Mouse (Mus musculus): Measurements from ENCODE around the gene Pnma1. TPM values are rescaled to one million over a fixed set of nuclear protein-coding genes. Genes with fewer than 3 reads are reported as not detected.

Pnma1 gene
- 1 to 10 TPM; 4.8 to 5.1 TPM for total RNA-seq (2021)
- long read RNA-seq, experiment 1, transcript Pnma1-201 (1 exons, 2,359 nt) = major isoform, 15 of 15 reads
- long read RNA-seq, experiment 1, partial matches to known transcripts = 0 of 15 reads
- long read RNA-seq, experiment 1, other reads (novel, unspliced or antisense) = 0 of 15 reads
- long read RNA-seq, experiment 2 = 0 reads

DNA sequence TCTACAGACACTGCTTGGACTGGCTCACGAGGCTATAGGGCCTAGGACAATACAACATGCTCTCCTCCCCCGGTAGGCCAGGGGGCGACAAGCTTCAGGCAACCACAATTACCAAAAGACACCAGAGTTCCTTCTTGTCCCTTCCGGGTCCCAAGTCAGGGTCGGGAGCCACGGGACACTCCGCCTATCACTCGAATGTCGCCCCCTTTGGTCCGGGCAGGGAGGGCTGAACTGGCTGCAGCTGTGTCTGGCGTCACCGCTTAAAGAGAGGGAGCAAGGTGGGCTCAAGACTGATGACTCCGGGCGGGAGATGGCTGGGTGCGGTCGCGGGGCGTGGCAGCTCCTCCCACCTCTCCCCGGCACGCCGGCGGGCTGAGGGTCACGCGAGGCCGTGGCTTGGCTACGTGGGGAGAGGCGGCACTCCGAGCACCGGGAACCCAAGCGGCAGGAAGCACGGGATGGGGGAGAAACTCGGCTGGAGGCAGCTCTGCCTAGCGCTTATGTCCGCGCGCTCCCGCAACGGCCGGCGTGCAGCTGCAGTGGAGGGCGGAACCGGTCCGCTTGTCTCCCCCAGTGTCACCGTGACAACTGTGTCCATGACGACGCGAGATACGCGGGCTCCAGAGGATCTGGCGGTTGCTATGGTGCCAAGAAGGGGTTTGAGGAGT, at the start of gene Pnma1:
Gene Pnma1 (minus strand): TSS at position 536 of the 668 bp plus-strand sequence.
- intact Hi-C loops (cut with DNase I) = no loop called here
- peak within 1 kb of the TSS; percentile 63 for H3K27ac ChIP-seq
- peak; percentile 79 to 83 for DNase-seq (ENCODE audit: extremely low spot score in 1 of 2, low spot score in 2 of 2)
- TF ChIP-seq CTCF (IDR thresholded peaks at IDR 0.05) = peak; percentile 50
- peak within 1 kb of the TSS; percentile 73 for H3K4me3 ChIP-seq

DNA sequence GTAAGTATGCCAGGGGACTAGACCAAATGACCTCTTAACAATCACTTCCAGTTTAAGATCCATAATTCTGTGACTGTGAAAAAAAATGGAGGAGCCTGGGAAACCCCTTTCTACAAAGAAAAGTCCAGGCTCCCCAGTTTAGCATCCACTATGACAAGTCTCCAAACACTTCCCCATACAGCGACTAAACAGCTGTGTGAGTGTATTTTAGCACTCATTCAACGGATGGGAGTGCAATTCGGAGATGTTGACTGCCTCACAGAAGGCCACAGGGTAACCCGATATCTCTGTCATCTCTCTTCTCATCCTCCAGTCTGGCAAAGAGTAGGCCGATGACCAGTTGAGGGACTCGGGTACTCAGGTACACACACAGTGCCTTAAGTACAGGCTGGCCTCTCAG, 46.9 kb upstream of the Pnma1 start:
- intact Hi-C loops (cut with DNase I) = no loop called here

DNA sequence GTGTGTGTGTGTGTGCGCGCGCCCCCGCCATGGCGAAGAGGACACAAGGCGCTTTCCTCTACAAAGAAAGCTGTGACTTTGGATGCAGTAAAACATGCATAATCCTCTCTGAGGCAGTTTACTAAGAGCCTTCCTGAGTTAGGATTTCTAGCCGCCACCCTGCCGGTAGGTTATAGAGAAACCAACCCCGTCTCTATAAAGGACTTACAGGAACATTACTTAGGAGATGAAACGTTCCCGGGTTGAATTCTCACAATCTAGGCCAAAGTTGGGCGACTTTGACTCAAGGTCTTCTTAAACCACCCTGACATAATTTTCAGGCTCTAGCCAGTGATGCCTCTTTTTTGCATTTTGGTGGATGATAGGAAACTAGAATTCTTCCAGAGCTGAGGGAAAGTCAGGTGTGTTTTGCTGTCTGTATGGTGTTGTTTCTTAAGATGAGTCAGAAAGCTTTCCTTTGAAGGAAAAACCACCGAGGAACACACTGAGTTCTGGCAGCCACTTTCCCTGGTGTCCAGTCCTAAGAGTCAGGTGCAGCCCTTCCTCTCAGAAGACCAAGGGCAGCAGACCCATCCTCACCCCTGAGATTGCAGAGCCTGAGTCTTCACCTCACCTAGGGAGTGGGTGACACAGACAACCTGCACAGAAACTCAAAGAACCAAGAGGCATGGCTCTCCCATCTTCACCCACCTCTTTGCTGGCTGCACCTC, 46.3 kb upstream of the Pnma1 start:
- peak overlapping the region; percentile 34 for H3K4me3 ChIP-seq
- intact Hi-C loops (cut with DNase I) = loop anchor here (1.0 kb wide), 1 partner anchor 24 kb away; the partner anchor contains the start of gene Elmsan1
- no peak for DNase-seq (ENCODE audit: extremely low spot score in 1 of 2, low spot score in 2 of 2)
- TF ChIP-seq CTCF (IDR thresholded peaks at IDR 0.05) = no peak; the same call in 1 of the 2 replicates
- H3K27ac ChIP-seq = peak overlapping the region; percentile 73

More for the DNA sequence above, 46.9 kb upstream of the Pnma1 start:
- no peak overlapping the region for H3K4me3 ChIP-seq
- H3K27ac ChIP-seq = no peak overlapping the region
- no peak for DNase-seq (ENCODE audit: extremely low spot score in 1 of 2, low spot score in 2 of 2)
- TF ChIP-seq CTCF (IDR thresholded peaks at IDR 0.05) = no peak

DNA sequence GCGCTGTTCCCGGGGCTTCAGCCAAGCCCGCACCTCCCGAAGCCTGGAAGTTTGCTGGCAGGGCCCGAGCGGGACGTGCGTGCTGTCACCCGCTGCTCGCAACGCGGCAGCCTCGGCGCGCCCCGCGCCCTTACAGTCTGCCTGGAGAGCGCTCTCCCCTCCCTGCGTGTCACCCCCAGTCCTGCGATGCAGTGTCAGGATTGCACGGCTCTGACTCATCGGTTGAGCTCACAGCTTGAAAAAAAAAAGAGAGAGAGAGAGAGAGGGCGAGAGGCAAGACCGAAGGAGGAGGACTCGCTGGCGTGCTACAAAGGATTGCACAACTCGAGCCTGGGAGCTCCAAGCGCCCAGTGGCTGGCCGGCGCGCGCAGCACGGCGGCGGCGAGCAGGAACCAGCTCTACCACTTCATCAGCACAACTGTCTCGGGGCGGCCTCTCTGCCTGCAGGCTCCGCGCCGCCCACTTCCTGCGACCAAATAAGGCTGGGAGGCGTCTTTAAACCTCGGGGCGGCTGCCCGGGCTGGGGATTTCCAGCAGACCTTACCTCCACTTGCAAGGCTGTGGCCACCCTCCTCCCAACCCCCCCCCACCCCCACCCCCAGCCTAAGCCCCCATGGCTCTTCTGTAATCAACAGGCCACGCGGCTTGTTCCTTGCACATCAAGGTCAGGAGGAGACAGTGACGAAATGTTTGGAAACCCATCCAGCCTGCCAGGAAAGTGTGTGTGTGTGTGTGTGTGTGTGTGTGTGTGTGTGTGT, 45.5 kb upstream of the Pnma1 start:
- Histone ChIP-seq H3K4me3 (peak overlapping the region; percentile 90), H3K27ac (peak overlapping the region; percentile 95)
- DNase-seq (ENCODE audit: extremely low spot score in 1 of 2, low spot score in 2 of 2) = peak; percentile 88 to 89
- intact Hi-C loops (cut with DNase I) = loop anchor here (1.0 to 2.0 kb wide), 2 partner anchors 19 to 24 kb away; partner anchors contain the start of gene Elmsan1
- TF ChIP-seq CTCF (IDR thresholded peaks at IDR 0.05) = no peak

DNA sequence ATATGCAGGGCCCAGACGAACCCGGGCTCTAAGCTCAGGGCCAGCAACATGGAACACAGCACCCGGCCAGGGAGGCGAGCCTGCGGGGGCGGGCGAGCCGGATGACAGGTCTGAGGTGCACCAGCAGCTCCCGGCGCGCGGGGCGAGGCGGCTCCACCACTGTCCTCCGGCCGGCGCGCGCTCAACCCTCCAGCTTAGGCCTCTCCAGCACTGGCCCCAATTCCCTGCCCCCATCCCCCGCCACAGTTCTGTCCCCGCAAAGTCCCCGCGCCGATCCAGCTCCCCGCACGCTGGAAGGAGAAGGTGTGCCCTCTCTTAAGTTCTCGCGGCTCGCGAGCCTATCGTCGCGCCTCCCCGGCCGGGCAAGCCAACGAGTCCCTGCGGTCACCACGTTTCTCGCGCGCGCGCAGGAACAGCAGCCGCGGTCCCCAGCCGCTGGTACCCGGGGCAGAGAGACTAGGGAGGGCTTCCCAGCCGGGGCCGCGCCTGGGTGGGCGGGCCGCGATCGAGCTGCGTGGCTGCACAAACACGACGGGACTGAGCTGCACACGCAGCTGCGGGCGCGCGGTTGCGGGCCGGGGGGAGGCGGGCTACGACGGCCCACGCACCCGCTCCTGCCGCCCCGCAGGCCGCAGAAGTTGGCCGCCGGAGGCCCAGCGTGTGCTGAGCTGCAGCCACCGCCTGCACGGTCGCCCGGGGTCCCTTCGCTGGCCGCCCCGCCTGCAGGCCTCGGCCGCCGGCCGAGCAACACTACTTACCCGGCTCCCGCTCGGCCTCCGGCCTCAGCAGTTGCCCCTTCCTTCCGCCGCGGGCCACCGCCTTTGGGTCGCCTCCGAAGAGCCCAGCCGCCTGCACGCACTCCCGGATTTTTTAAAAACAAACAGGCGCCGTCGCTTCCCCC, 44.7 kb upstream of the Pnma1 start:
- peak; percentile 64 for DNase-seq (ENCODE audit: extremely low spot score in 1 of 2, low spot score in 2 of 2)
- peak overlapping the region; percentile 95 for H3K27ac ChIP-seq
- TF ChIP-seq CTCF (IDR thresholded peaks at IDR 0.05) = no peak
- intact Hi-C loops (cut with DNase I) = loop anchor here (2.0 kb wide), 1 partner anchor 18 kb away; no protein-coding TSS in a partner anchor
- peak overlapping the region; percentile 90 for H3K4me3 ChIP-seq

DNA sequence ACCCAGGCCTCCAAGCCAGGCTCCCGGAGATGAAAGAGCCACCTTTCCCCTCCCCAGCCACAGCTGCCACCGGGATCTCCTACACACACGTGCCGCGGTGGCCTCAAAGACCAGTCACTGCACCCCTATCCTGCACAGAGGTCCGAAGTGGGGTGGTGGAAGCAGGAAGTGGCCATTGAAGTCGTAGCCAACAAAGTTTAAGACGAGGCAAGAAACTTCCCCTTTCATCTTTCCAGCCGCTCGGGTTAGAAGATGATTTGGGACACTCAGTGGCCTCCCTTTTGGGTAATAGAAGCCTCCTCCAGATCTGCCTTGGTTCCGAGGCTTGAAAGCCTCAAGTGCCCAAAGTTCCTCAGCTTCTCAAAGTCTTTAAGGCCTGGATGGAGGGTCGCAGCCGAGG, 44.0 kb upstream of the Pnma1 start:
- no peak for TF ChIP-seq CTCF (IDR thresholded peaks at IDR 0.05)
- H3K27ac ChIP-seq = no peak overlapping the region; the same call in 1 of the 2 replicates
- peak overlapping the region; percentile 90 for H3K4me3 ChIP-seq
- DNase-seq (ENCODE audit: extremely low spot score in 1 of 2, low spot score in 2 of 2) = no peak
- intact Hi-C loops (cut with DNase I) = loop anchor here (2.0 kb wide), 1 partner anchor 17 kb away; no protein-coding TSS in a partner anchor

DNA sequence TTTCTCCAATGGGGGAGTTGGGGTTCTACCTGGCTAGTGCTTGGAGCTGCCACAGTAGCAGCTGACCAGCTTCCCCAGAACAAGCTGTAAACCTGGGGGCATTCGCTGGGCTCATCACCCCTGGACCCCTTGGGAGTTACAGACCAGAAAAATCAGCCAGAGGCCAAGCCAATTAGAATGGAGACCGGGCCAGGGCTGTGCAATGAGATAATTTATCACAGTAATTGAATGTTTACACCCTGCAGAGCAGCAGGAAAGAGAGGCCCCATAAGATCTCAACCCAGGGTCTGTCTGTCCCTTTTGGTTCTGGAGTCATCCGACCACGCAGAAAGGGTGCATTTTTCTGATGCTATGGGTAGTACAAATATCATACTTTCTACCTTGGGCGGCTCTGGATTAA, 43.5 kb upstream of the Pnma1 start:
- no peak for DNase-seq (ENCODE audit: extremely low spot score in 1 of 2, low spot score in 2 of 2)
- TF ChIP-seq CTCF (IDR thresholded peaks at IDR 0.05) = no peak
- intact Hi-C loops (cut with DNase I) = loop anchor here (2.0 kb wide), 1 partner anchor 17 kb away; no protein-coding TSS in a partner anchor
- H3K4me3 ChIP-seq = peak overlapping the region; percentile 90
- H3K27ac ChIP-seq = no peak overlapping the region

DNA sequence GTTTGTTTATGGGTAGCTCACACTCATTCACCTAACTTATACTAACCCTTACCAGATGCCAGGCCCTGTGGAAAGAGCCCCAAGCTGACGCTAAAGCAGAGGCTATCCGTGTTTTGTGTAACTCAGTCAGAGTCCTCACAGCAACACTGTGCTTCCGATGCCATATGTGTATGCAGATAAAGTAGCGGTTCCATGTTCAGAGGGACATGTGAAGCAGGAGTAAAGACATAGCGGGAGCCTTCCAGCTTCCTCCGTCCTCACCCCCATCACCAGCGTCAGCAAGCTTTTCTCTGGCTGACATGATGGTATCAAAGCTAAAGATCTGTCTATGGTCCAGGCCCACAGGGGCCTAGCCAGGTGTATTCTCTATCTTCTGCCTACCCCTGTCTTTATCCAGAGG, 42.9 kb upstream of the Pnma1 start:
- no peak for DNase-seq (ENCODE audit: extremely low spot score in 1 of 2, low spot score in 2 of 2)
- no peak for TF ChIP-seq CTCF (IDR thresholded peaks at IDR 0.05)
- Histone ChIP-seq H3K27ac (no peak overlapping the region), H3K4me3 (no peak overlapping the region; the same call in 1 of the 2 replicates)
- intact Hi-C loops (cut with DNase I) = no loop called here

DNA sequence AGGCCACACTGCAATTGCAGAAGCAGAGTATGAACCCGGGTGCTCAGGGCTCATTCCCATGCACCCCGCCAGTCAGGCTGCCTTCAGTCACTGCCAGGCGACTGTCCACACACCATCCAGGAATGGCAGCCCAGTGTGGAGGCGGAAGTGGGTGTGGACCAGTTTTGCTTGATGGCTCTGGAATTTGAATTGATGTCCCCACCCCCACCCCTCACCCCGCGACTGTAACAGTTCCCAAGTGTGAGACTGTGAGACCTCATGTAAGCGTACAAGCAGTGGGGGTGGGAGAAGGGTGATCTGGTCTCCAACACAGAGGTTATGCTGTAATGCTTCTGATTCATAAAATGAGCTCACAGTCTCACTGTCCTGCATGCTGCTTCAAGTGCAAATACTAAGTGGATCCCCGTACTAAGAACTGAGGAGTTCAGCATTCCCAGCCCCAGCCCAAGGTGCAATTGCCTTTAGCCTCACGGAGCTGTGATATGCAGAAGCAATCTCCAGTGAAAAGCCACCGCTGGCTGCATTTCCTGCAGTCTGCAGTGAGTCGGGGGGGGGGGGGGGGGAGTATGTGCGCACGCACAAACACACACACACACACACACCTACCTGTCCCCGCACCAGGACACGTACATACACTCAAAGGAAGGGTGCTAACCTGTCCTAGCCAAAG, 42.0 kb upstream of the Pnma1 start:
- TF ChIP-seq CTCF (IDR thresholded peaks at IDR 0.05) = no peak
- no peak for DNase-seq (ENCODE audit: extremely low spot score in 1 of 2, low spot score in 2 of 2)
- Histone ChIP-seq H3K4me3 (no peak overlapping the region), H3K27ac (no peak overlapping the region)
- intact Hi-C loops (cut with DNase I) = no loop called here

DNA sequence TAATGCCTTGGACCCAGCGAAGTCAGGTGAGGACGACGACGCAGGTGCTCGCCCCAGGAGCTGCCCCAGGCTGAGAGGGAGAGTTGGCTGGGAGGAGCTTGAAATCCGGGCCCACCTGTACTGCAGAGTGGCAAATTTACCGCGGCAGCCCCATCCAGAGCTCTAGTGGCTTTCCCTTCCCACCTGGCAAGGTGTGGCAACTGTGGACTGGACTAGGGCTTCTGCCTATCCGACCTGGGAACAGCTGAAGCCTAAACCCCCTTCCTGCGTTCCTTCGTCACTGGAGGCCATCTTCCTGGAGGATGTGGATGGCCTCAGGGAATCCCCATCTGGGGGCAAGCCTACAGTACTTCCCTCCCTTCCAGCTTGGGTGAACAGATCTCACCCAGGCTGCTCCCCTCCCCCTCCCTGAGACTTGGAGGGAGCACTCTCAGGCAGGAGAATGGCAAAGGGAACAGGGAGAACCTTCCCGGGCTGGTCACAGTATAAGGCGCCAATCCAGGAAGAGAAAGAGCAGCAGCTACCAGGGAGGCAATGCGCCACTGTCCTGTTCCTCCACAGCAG, 40.7 kb upstream of the Pnma1 start:
- intact Hi-C loops (cut with DNase I) = no loop called here
- DNase-seq (ENCODE audit: extremely low spot score in 1 of 2, low spot score in 2 of 2) = no peak
- H3K27ac ChIP-seq = no peak overlapping the region
- no peak for TF ChIP-seq CTCF (IDR thresholded peaks at IDR 0.05)
- no peak overlapping the region for H3K4me3 ChIP-seq
